Mouse (Mus musculus) heart, embryonic 10.5 days (tissue): ENCODE measurements around the gene Tmem56. TPM values are rescaled to one million over a fixed set of nuclear protein-coding genes. Genes with fewer than 3 reads are reported as not detected.

Source experiments
- polyA plus RNA-seq: library from polyadenylated mRNA; unstranded; fragments of >200 nt; fragmentation: Nextera tagmentation; extraction: Ambion mirVana; gene quantifications from 2 replicates; pipeline ENCODE4 v1.2.1, GENCODE M21; 2016

Tmem56 gene
- polyA plus RNA-seq, 1 experiment from 2014 or later = 3.0 TPM

Other genes with a start within 250 kb of the Tmem56 start
- gene Rwdd3, start 111.4 kb downstream of the Tmem56 start, polyA plus RNA-seq = 4.0 and 5.2 TPM in 2 replicates
- 40.1 and 44.5 TPM in 2 replicates for gene Alg14, start 8.7 kb upstream of the Tmem56 start, polyA plus RNA-seq
- 493 and 655 TPM in 2 replicates for gene Cnn3, start 143.4 kb upstream of the Tmem56 start, polyA plus RNA-seq
- 1.1 and 1.3 TPM in 2 replicates for gene Slc44a3, start 249.3 kb upstream of the Tmem56 start, polyA plus RNA-seq